Mouse (Mus musculus) monocyte, adult 5-6 weeks (primary cell): ENCODE data around the gene Slc8a1. TPM values are rescaled to one million over a fixed set of nuclear protein-coding genes. Genes with fewer than 3 reads are reported as not detected.

ENCODE experiments used
- ATAC-seq: fragments of 153-309, 156-312 bp; replicated peaks from 2 replicates; pipeline ENCODE4 v1.8.0; 2017; ENCODE audit warnings: mild to moderate bottlenecking; ENCODE audit not compliant: low TSS enrichment, insufficient number of reproducible peaks, severe bottlenecking, poor library complexity, low FRiP score
- total RNA-seq: library from RNA; stranded (forward); fragments of 200-1000, 200-491, 200-594 nt; gene quantifications from 3 replicates; pipeline ENCODE4 v1.2.3, GENCODE M21; 2017

Gene Slc8a1
- total RNA-seq, 1 experiment from 2014 or later, result 109 TPM

GRCm38 (mm10) chr17:81394124-81394523 is 344.1 kb downstream of the Slc8a1 start:
- no peak for ATAC-seq

GRCm38 (mm10) chr17:81393040-81393439 is 345.1 kb downstream of the Slc8a1 start:
- ATAC-seq, result no peak

DNA sequence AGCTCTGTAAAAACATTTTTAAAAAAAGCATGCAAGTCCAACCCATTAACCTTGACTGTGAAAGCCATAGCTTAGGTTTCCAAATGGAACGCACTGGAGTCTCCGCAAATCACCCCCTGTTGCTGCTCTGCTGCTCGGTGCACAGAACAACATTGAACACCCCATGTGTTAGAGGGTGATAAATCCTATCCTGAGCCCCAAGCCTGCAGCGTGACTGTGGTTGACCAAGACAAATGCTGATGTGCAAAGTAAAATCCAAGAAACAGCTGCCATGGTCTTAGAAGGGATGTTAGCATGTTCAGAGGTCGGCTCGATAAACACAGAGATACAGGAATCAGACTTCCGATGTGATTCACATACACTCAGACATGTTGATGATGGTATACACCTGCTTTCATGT is 346.7 kb downstream of the Slc8a1 start:
- ATAC-seq, result no peak

DNA sequence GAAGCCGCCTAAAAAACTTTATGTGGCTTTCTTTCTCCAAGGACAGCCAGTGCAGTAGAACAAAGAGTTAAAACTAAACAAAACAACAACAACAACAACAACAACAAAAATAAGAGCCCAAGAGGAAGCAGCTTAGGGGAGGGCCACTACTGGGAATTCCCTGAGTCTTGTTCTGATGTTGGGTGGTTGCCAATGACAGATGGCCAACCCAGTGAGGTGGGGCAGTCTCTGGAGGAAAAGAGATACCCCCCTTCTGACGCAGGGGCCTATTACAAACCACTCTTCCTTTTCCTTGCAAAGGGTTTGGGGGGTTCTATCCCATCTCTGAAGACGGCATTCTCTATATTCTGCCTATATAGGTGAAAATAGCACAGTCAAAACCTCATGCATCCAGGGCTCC is 347.4 kb downstream of the Slc8a1 start:
- no peak for ATAC-seq

DNA sequence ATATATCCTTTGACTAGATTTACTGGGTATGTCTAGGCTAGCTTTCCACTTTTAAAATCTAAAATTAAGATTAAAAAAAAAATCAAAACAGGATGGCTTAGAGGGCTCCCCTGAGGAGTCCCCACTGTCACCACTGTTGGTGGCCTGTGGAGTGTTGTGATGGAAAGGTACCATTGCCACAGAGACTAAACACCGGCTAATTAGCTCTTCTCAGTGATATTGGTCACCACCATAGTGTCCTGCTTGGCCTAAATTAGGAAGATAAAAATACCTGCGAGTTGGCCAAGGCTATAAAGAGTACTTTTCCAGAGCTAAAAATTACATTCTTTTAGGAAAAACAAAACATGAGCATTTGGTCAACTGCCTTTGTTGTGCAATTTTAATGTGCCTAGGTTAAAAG is 352.1 kb downstream of the Slc8a1 start:
- no peak for ATAC-seq

DNA sequence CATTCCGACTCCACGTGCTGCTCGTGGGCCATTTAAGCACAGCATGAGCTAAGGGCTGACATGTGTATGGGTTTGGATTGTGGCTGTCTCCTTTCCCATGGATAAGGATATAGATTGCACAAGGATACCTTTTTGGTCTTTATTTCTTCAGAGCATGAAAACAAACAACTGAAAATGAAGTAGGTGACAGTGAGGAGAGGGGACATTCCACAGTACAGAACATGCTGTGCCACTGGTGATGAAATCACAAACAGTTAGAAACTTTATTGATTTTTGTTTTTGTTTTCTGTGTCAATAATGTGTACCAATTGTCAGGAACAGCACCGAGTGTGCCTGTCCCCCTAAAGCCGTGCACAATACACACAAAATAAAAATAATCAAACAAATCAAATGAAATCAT is 352.7 kb downstream of the Slc8a1 start:
- no peak for ATAC-seq

DNA sequence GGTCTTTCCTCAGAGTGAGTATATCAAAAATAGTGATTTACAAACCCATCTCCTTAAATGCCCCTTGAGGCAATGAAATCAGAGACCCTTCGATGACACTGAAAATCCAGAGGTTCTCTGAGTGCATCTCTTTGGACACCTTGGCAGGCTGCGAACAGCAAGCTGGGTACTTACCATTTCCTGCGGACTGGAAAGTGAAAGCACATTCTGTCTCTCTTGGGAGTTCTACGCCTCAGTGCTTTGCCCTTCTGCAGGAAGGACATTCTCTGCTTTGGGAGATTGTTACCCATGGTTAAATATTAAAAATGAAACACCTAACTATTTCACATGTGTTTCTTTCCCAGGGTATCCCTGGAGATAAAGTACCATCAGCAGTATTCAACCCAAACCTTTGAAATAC is 354.7 kb downstream of the Slc8a1 start:
- ATAC-seq, result no peak

GRCm38 (mm10) chr17:81378436-81378835 is 359.7 kb downstream of the Slc8a1 start:
- ATAC-seq, result no peak

- no peak for ATAC-seq
Measured at GRCm38 (mm10) chr17:81377757-81378299, 360.3 kb downstream of the Slc8a1 start.

DNA sequence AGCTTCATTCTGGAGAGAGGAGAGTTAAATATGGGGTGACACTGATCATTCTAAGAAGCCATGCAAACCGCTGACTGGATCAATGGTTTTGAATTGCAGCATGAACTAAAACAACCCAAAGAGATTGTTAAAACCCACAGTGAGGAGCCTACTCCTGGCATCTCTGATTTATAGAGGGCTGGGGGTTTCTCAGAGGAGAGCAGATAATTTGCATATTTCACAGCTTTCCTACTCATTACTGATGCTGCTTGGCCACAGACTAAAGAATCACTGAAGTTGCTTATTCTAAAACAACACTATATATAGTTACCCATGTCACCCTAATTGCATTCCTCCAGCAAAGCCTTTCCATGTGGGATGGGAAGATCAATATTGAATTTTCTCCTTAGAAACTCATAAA is 361.0 kb downstream of the Slc8a1 start:
- ATAC-seq, result no peak

DNA sequence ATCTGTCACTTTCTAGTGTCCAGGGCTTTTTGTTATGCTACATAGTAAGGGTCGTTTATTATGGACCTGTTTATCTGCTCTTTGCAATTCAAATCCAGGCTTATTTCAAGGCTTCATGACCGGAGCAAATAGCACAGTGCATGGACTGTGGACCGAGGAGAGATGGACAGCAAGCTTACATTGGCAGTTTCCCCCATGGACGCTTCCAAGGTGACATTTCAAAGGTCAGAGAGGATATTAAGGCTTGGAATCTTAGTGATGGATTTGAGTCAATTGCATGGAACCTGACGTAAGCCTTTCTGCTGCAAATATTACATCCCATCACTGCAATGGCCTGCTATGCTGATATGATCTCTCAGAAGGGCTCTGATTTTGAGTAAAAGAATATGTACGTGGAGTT is 362.3 kb downstream of the Slc8a1 start:
- no peak for ATAC-seq

- no peak for ATAC-seq
Measured at GRCm38 (mm10) chr17:81369036-81369435, 369.1 kb downstream of the Slc8a1 start.

DNA sequence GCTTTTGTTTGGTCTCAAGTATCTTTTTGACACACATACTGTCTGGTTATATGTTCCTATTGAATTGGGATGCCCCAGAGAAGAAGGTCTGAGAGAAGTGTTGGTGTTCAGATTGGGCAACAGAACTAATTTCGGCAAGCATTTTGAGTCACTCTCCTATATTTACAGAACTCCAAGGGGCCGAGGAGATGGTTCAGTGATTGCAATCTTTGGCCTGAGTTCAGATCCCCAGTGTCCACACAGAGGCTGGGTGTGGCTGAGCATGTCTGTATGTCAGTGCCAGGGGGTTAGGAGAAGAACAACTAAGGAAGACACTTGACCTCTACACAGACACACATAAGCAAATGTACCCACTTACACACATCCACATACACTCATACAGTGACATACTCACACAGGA is 369.7 kb downstream of the Slc8a1 start:
- no peak for ATAC-seq

GRCm38 (mm10) chr17:81363368-81363767 is 374.8 kb downstream of the Slc8a1 start:
- ATAC-seq, result no peak

DNA sequence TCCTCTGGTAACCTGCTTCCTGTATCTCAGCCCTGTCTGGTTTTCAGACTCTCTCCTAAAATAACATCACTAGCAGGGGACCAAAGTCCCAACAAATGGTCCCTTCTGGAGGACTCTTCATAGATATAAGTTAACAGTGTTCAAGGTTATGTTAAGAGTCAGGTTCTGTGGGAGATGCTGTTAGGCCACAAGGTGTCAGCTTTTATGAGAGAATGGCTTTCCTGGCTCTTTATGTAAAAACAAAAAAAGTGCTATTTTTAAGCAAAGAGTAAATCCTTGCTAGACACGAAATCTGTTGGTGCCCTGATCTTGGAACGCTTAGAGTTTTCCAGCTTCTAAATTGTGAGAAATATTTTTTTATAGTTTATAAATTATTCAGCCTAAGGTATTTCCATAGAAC is 377.6 kb downstream of the Slc8a1 start:
- ATAC-seq, result no peak

DNA sequence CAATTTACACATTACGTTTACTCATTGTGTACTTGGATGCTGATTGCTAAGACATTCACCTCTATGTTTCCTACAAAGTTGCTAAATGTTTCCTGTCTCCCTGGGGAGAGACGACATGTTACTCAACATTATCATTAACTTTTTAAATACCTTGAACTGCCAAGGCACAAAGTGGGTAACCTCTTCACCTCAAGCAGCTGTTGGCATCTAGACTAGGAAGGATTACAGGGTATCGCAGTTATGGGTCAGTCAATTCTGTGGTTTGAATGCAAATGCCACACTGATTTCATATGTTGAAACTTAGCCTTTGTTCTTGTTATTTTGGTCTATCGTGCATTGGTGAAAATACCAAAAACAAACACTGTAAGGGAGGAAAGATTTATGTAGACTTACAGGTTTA is 378.1 kb downstream of the Slc8a1 start:
- no peak for ATAC-seq

- ATAC-seq, result no peak
Measured at GRCm38 (mm10) chr17:81336024-81336754, 402.0 kb downstream of the Slc8a1 start.

DNA sequence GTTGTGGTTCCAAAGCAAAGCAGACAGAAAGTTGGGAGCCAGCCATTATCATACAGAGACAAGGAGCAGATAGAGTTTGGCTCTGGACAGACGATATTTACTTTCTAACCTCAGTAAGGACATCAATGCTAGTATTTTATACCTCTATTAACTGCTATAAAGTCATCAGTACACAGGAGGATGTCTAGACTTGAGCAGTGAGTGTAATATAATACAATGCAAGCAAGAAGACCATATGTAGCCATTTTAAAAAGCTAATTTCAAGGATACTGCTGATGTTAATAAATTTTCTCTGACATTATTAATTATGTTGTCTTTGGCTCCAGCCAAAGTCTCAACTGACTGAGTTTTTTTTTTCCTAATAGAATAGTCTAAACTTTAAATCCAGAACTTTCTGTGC is 402.7 kb downstream of the Slc8a1 start:
- no peak for ATAC-seq
